Mouse (Mus musculus): ENCODE results near the gene Pgap3. TPM values are rescaled to one million over a fixed set of nuclear protein-coding genes. Genes with fewer than 3 reads are reported as not detected.

Gene Pgap3
- polyA plus RNA-seq, 1 experiment from 2014 or later: 18.0 TPM

DNA sequence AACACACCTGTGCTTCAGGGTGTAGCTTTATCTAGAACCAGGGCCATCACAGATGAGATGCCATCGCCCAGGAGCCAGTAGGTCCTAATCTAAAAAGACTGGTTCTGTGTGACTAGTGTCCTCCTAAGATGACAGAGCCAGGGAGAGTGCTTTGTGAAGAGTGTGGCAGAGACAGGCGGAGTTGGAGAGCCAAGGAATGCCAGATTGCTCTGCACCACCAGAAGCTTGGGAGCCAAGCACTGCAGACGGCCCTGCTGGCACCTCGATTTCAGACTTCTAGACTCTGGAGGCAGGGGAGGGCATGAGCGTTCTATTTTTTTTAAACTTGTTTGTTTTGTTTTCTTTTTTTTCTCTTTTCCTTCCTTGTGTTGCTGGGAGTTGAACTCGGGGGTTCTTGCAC is 31.0 kb downstream of the Pgap3 start:
- ATAC-seq (replicated peaks; ENCODE audit: extremely low read depth, insufficient read depth, low FRiP score): no peak
- H3K4me3 ChIP-seq (ENCODE audit: low read length): no peak overlapping the region
- no peak overlapping the region for H3K27ac ChIP-seq (ENCODE audit: low read length)
- no peaks in the 10 kb centered on the region for H3K36me3 ChIP-seq (ENCODE audit: control insufficient read depth, insufficient read depth)
- 68% methylated on average over 6 of the region's 6 CpGs for WGBS
- peaks cover 55% of the 10 kb centered on the region for H3K4me1 ChIP-seq (ENCODE audit: control insufficient read depth, insufficient read depth, low read length)
- H3K27me3 ChIP-seq (ENCODE audit: control insufficient read depth, insufficient read depth, low read length): no peaks in the 10 kb centered on the region
- H3K9ac ChIP-seq (ENCODE audit: low read length): no peak overlapping the region
- no peaks in the 10 kb centered on the region for H3K9me3 ChIP-seq (replicated peaks; ENCODE audit: control insufficient read depth, low read length)
- no peak overlapping the region for H3K4me2 ChIP-seq (ENCODE audit: low read depth, low read length)

DNA sequence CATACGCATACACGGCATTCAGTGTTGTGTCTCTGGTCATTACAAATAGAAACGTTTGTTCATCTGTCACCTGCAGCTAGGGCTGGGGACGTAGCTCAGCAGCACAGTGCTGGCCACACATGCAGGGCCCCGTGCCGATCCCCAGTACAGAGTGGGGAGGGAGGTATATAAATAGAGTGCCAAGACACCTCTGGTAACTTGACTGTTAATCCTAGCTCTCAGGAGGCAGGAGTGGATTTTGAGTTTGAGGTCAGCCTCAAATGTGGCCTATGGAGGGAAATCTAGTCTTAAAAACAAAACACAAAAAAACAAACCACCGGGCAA is 32.5 kb downstream of the Pgap3 start:
- WGBS: 40% methylated on average over 7 of the region's 7 CpGs
- H3K4me1 ChIP-seq (ENCODE audit: control insufficient read depth, insufficient read depth, low read length): peaks cover 44% of the 10 kb centered on the region
- no peaks in the 10 kb centered on the region for H3K27me3 ChIP-seq (ENCODE audit: control insufficient read depth, insufficient read depth, low read length)
- no peak overlapping the region for H3K4me3 ChIP-seq (ENCODE audit: low read length)
- H3K4me2 ChIP-seq (ENCODE audit: low read depth, low read length): peak overlapping the region; percentile 34; the same call in 1 of the 2 replicates
- H3K36me3 ChIP-seq (ENCODE audit: control insufficient read depth, insufficient read depth): no peaks in the 10 kb centered on the region
- no peaks in the 10 kb centered on the region for H3K9me3 ChIP-seq (replicated peaks; ENCODE audit: control insufficient read depth, low read length)
- peak overlapping the region; percentile 42; the same call in 1 of the 2 replicates for H3K9ac ChIP-seq (ENCODE audit: low read length)
- peak; percentile 68; the same call in 1 of the 2 replicates for ATAC-seq (replicated peaks; ENCODE audit: extremely low read depth, insufficient read depth, low FRiP score)
- H3K27ac ChIP-seq (ENCODE audit: low read length): peak overlapping the region; percentile 82

DNA sequence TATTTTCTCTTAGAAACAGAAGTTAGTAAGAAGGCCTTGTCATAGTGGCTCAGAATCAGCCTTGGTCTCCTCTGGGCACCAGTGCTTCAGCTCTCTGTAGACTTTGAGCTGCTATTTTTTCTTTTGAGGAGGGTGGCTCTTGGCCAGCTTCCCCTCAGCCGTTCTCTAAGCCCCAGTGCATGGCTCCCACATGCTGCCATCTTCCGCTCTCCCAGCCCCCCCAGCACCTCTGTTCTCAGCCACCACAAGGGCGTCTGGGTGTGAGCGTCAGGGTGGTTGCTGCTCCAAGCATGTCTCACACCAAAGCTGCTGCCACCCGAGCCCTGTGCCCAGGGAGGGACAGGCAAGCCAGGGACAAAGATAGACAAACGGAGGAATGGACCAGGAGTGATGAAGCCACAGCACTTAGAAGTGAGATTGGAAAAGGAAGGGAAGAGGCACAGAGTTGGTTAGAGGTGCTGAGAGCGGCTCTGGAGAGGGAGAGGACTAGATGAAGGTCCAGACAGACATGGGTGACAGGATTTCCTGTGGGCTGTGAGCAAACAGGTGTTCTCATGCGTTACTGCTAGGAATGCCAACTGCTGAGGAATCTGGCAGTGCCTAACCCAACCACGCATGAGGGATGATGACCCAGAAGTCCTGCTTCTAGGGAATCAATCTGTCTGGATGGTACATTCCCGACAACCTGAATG is 33.0 kb downstream of the Pgap3 start:
- Histone ChIP-seq H3K27ac (ENCODE audit: low read length) (peak overlapping the region; percentile 82), H3K4me3 (ENCODE audit: low read length) (no peak overlapping the region), H3K4me2 (ENCODE audit: low read depth, low read length) (peak overlapping the region; percentile 34)

DNA sequence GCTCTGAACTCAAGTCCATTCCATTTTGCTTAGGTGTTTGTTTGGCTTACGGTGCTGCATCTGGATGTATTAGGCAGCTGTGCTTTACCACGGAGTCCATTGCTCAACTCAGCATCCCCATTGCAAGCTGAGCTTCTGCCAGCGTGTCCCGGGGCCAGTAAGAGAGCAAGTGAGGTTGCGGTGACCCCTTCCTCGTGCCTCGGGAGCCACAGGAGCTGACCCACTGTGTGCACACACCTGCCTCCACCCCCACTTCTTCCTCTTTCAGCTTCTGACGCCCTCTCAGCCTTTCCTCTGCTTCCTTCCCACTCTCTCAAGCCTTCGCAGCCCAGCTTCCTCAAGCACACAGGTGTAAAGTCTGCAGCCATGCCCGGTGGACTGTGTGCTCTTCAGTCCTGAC is 34.0 kb downstream of the Pgap3 start:
- Histone ChIP-seq H3K4me3 (ENCODE audit: low read length) (no peak overlapping the region), H3K36me3 (ENCODE audit: control insufficient read depth, insufficient read depth) (no peaks in the 10 kb centered on the region), H3K4me2 (ENCODE audit: low read depth, low read length) (no peak overlapping the region), H3K27me3 (ENCODE audit: control insufficient read depth, insufficient read depth, low read length) (no peaks in the 10 kb centered on the region), H3K4me1 (ENCODE audit: control insufficient read depth, insufficient read depth, low read length) (peaks cover 32% of the 10 kb centered on the region), H3K9ac (ENCODE audit: low read length) (no peak overlapping the region; the same call in 1 of the 2 replicates), H3K27ac (ENCODE audit: low read length) (peak overlapping the region; percentile 82), H3K9me3 (replicated peaks; ENCODE audit: control insufficient read depth, low read length) (no peaks in the 10 kb centered on the region)
- WGBS: 62% methylated on average over 10 of the region's 10 CpGs
- no peak for ATAC-seq (replicated peaks; ENCODE audit: extremely low read depth, insufficient read depth, low FRiP score)

More for the DNA sequence above, 33.0 kb downstream of the Pgap3 start:
- WGBS: 46% methylated on average over 10 of the region's 10 CpGs
- Histone ChIP-seq H3K9me3 (replicated peaks; ENCODE audit: control insufficient read depth, low read length) (no peaks in the 10 kb centered on the region), H3K9ac (ENCODE audit: low read length) (peak overlapping the region; percentile 42; the same call in 1 of the 2 replicates), H3K27me3 (ENCODE audit: control insufficient read depth, insufficient read depth, low read length) (no peaks in the 10 kb centered on the region), H3K4me1 (ENCODE audit: control insufficient read depth, insufficient read depth, low read length) (peaks cover 42% of the 10 kb centered on the region), H3K36me3 (ENCODE audit: control insufficient read depth, insufficient read depth) (no peaks in the 10 kb centered on the region)
- ATAC-seq (replicated peaks; ENCODE audit: extremely low read depth, insufficient read depth, low FRiP score): peak; percentile 18; the same call in 1 of the 2 replicates

DNA sequence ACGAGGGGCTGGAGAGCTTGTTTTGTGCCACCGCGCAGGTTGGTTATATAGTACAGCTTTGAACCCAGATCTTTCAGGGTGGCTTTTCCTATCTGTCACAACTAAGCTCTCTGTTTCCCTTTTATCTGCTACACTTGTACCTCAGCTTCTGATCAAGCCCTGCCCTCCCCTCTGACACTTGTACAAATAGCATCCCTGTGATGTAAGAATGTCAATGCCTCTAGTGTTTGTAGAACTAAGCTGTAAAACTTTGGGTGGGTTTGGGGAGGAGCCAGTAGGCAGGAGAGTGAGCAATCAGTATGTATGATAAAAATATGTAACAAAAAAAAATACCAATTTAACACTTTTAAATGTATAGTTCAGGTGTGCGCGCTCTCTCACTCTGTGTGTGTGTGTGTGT is 35.9 kb downstream of the Pgap3 start:
- peaks cover 32% of the 10 kb centered on the region for H3K4me1 ChIP-seq (ENCODE audit: control insufficient read depth, insufficient read depth, low read length)
- no peak for ATAC-seq (replicated peaks; ENCODE audit: extremely low read depth, insufficient read depth, low FRiP score)
- 86% methylated on average over 5 of the region's 5 CpGs for WGBS
- H3K4me2 ChIP-seq (ENCODE audit: low read depth, low read length): no peak overlapping the region
- H3K27me3 ChIP-seq (ENCODE audit: control insufficient read depth, insufficient read depth, low read length): no peaks in the 10 kb centered on the region
- no peak overlapping the region for H3K9ac ChIP-seq (ENCODE audit: low read length)
- no peak overlapping the region for H3K27ac ChIP-seq (ENCODE audit: low read length)
- H3K4me3 ChIP-seq (ENCODE audit: low read length): no peak overlapping the region
- no peaks in the 10 kb centered on the region for H3K9me3 ChIP-seq (replicated peaks; ENCODE audit: control insufficient read depth, low read length)
- H3K36me3 ChIP-seq (ENCODE audit: control insufficient read depth, insufficient read depth): no peaks in the 10 kb centered on the region

DNA sequence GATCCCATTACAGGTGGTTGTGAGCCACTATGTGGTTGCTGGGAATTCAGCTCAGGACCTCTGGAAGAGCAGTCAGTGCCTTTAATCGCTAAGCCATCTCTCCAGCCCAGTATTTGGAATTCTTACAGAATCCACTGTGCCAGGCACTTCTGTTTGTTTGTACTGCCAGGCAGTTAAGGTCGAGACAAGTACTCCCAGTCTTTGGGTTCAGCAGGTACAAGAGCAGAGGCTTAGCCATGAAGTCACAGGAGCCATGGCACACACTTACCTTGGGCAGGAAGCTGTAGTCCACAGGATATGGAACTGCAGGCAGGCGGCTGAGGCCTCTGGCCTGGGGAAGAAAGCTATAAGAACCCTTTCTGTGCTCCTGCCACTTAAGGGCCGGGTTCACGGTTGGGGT is 36.5 kb downstream of the Pgap3 start:
- no peaks in the 10 kb centered on the region for H3K9me3 ChIP-seq (replicated peaks; ENCODE audit: control insufficient read depth, low read length)
- no peaks in the 10 kb centered on the region for H3K27me3 ChIP-seq (ENCODE audit: control insufficient read depth, insufficient read depth, low read length)
- peaks cover 36% of the 10 kb centered on the region for H3K4me1 ChIP-seq (ENCODE audit: control insufficient read depth, insufficient read depth, low read length)
- no peak overlapping the region for H3K27ac ChIP-seq (ENCODE audit: low read length)
- ATAC-seq (replicated peaks; ENCODE audit: extremely low read depth, insufficient read depth, low FRiP score): no peak
- H3K36me3 ChIP-seq (ENCODE audit: control insufficient read depth, insufficient read depth): no peaks in the 10 kb centered on the region
- no peak overlapping the region for H3K4me3 ChIP-seq (ENCODE audit: low read length)
- 77% methylated on average over 5 of the region's 5 CpGs for WGBS
- no peak overlapping the region for H3K9ac ChIP-seq (ENCODE audit: low read length)
- H3K4me2 ChIP-seq (ENCODE audit: low read depth, low read length): no peak overlapping the region

DNA sequence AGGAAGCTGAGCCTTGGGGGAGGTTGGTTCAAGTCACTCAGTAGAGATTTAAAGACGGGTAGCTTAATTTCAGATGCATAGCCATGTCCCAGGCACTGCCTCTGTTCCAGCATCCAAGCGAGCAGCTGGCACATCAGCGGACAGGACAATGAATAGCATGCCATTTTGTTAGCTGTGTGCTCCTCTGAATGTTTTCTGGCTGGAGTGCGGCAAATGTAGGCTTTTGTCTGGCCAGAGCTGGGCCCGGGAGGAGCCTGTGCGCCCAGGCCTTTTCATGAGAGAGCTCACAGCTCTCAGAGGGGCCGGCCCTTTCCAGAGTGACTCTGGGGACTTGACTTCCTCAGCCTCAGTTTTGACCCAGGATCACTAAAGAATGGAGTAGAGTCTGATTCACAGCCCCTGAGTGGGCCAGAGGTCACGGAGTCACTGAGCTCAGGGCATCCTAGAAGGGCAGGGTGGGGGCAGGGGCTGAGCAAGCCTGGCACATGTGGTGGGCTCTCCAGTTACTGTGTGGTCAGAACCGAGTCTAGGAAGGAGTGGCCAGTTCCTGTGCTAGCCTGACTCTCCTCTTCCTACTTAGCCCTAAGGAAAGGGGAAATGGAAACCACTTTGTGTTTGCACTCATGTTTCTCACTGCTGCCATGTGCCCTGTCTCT is 39.3 kb downstream of the Pgap3 start:
- Histone ChIP-seq H3K27me3 (ENCODE audit: control insufficient read depth, insufficient read depth, low read length) (no peaks in the 10 kb centered on the region), H3K9me3 (replicated peaks; ENCODE audit: control insufficient read depth, low read length) (no peaks in the 10 kb centered on the region), H3K4me3 (ENCODE audit: low read length) (no peak overlapping the region), H3K9ac (ENCODE audit: low read length) (peak overlapping the region; percentile 6; the same call in 1 of the 2 replicates), H3K36me3 (ENCODE audit: control insufficient read depth, insufficient read depth) (no peaks in the 10 kb centered on the region), H3K27ac (ENCODE audit: low read length) (peak overlapping the region; percentile 8; the same call in 1 of the 2 replicates), H3K4me2 (ENCODE audit: low read depth, low read length) (no peak overlapping the region), H3K4me1 (ENCODE audit: control insufficient read depth, insufficient read depth, low read length) (peaks cover 25% of the 10 kb centered on the region)
- no peak for ATAC-seq (replicated peaks; ENCODE audit: extremely low read depth, insufficient read depth, low FRiP score)
- WGBS: 71% methylated on average over 9 of the region's 9 CpGs

DNA sequence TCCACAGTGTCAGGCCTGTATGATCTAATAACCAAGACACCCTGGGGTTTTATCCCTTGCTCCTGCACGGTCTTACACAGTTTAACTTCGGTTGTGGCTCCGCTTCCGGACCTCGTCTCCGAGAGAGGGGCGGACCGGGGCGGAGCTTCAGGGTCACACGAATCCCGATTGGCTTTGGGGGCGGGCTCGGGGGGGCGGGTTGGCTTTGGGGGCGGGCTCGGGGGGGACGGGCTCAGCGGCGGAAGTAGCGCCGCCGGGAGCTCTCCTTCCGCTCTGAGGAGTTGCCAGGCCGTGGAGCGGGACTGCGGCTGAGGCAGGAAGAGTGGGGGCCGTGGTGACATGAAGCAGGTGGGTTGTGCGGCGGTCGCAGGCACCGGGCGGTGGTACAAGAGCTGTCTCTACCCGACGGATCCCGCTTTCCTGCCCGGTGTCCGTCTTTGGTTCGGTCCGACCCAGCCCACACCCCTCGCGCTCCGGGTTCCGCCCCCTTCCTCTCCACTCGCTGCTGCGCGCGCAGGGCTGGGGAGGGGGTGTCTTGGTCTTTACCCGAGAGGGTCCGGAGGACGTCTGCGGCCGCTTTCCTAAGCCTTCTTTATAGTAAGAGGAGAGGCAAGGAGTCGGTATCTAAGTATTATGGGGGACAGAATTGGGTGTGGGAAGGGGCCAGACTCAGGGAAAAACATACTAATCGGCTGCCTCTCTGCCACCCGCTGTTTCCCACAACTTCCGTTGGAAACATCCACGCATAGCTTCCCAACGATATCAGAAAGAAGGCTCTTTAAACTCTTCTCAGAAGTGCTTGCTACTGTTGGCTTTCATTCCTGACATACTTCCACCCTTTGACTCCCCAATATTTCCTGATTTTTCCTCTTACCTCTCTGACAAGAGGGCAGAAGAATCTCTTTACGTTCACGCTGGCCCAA is 41.9 kb downstream of the Pgap3 start, which contains the start of gene Stard3:
Stard3 (plus strand) TSS at position 208 of the 923 bp plus-strand sequence.
- H3K9me3 ChIP-seq (replicated peaks; ENCODE audit: control insufficient read depth, low read length): no peaks in the 10 kb centered on the region
- no peaks in the 10 kb centered on the region for H3K36me3 ChIP-seq (ENCODE audit: control insufficient read depth, insufficient read depth)
- ATAC-seq (replicated peaks; ENCODE audit: extremely low read depth, insufficient read depth, low FRiP score): peak; percentile 89
- under 1% methylated on average over 60 of the region's 60 CpGs for WGBS
- H3K4me2 ChIP-seq (ENCODE audit: low read depth, low read length): peak within 1 kb of the TSS; percentile 88
- H3K27ac ChIP-seq (ENCODE audit: low read length): peak within 1 kb of the TSS; percentile 94
- H3K4me1 ChIP-seq (ENCODE audit: control insufficient read depth, insufficient read depth, low read length): peaks cover 26% of the 10 kb centered on the region
- peak within 1 kb of the TSS; percentile 77 for H3K9ac ChIP-seq (ENCODE audit: low read length)
- peak within 1 kb of the TSS; percentile 77 for H3K4me3 ChIP-seq (ENCODE audit: low read length)
- H3K27me3 ChIP-seq (ENCODE audit: control insufficient read depth, insufficient read depth, low read length): peaks cover 8% of the 10 kb centered on the region
